Mouse (Mus musculus) CH12.LX (cell line): ENCODE measurements around the gene Cfap70. TPM values are rescaled to one million over a fixed set of nuclear protein-coding genes. Genes with fewer than 3 reads are reported as not detected.

Experiments
- DNase-seq: peaks from one replicate; pipeline ENCODE4 v3.0.0-alpha.2; 2013; ENCODE audit errors: extremely low read depth
- H3K27ac ChIP-seq: 2 replicates; pipeline ENCODE4 v1.5.1; 2012; ENCODE audit warnings: low read depth, mild to moderate bottlenecking, control low read depth, moderate library complexity; ENCODE audit not compliant: insufficient read depth
- H3K27me3 ChIP-seq: replicated peaks from 2 replicates; pipeline ENCODE3; 2012; ENCODE audit warnings: inconsistent platforms
- H3K36me3 ChIP-seq, 2 experiments: replicated peaks in 1 of 2; 2 replicates each; pipeline versions ENCODE3 to v1.6.1; 2012; ENCODE audit warnings: inconsistent platforms in 1 of 2, low read length in 1 of 2, mild to moderate bottlenecking in 1 of 2, mixed read lengths in 1 of 2, moderate library complexity in 1 of 2; ENCODE audit not compliant: control insufficient read depth in 1 of 2, insufficient read depth in 1 of 2
- H3K4me1 ChIP-seq, 2 experiments: 2 replicates each; pipeline ENCODE4 v1.6.1; 2012; ENCODE audit warnings: inconsistent platforms in 1 of 2, moderate library complexity in 1 of 2; ENCODE audit not compliant: insufficient read depth in 2 of 2, control insufficient read depth in 1 of 2
- H3K4me2 ChIP-seq: 2 replicates; pipeline ENCODE4 v1.6.1; 2012; ENCODE audit warnings: low read depth, mild to moderate bottlenecking, control low read depth; ENCODE audit not compliant: poor library complexity, insufficient read depth, severe bottlenecking
- H3K4me3 ChIP-seq, 3 experiments: fragments of 150-350 bp in 1 of 3; sonication (generic) in 1 of 3; replicated peaks in 1 of 3; 2 replicates each; pipeline versions ENCODE3 to v1.5.1; 2011 to 2012; ENCODE audit warnings: low read depth in 2 of 3, low read length in 2 of 3, mild to moderate bottlenecking in 2 of 3, moderate library complexity in 2 of 3, control low read depth in 1 of 3, improper control_type of control experiment in 1 of 3, inconsistent platforms in 1 of 3, mixed read lengths in 1 of 3; ENCODE audit not compliant: poor library complexity in 1 of 3
- H3K79me2 ChIP-seq: replicated peaks from 2 replicates; pipeline ENCODE4 v1.6.1; 2012; ENCODE audit warnings: mild to moderate bottlenecking, moderate library complexity; ENCODE audit not compliant: control insufficient read depth, poor library complexity, insufficient read depth, severe bottlenecking; ENCODE audit errors: extremely low read depth
- H3K9ac ChIP-seq: 2 replicates; pipeline ENCODE4 v1.6.1; 2012; ENCODE audit warnings: low read depth, mild to moderate bottlenecking, control low read depth, moderate library complexity; ENCODE audit not compliant: insufficient read depth
- H3K9me3 ChIP-seq: replicated peaks from 2 replicates; pipeline ENCODE3; 2012; ENCODE audit warnings: low read length, inconsistent platforms, mixed read lengths
- E2F4 ChIP-seq: IDR thresholded peaks from 2 replicates; pipeline ENCODE4 v1.6.1; 2011; ENCODE audit warnings: low read depth, low read length, improper control_type of control experiment; ENCODE audit not compliant: insufficient replicate concordance
- ELF1 ChIP-seq: IDR thresholded peaks from 2 replicates; pipeline ENCODE4 v1.6.1; 2014; ENCODE audit warnings: low read depth, mild to moderate bottlenecking, inconsistent platforms, low read length, improper control_type of control experiment
- EP300 ChIP-seq: IDR thresholded peaks from 2 replicates; pipeline ENCODE4 v1.6.1; 2011; ENCODE audit warnings: low read length, improper control_type of control experiment
- HCFC1 ChIP-seq: IDR thresholded peaks from 2 replicates; pipeline ENCODE4 v1.6.1; 2012; ENCODE audit warnings: low read depth, mild to moderate bottlenecking, inconsistent platforms, low read length, improper control_type of control experiment
- JUN ChIP-seq: IDR thresholded peaks from 2 replicates; pipeline ENCODE4 v1.6.1; 2011; ENCODE audit warnings: low read depth, mild to moderate bottlenecking, low read length, improper control_type of control experiment, moderate library complexity; ENCODE audit not compliant: insufficient read depth
- MAX ChIP-seq: IDR thresholded peaks from 2 replicates; pipeline ENCODE4 v1.6.1; 2011; ENCODE audit warnings: low read length, improper control_type of control experiment
- MXI1 ChIP-seq: IDR thresholded peaks from 2 replicates; pipeline ENCODE4 v1.6.1; 2011; ENCODE audit warnings: mild to moderate bottlenecking, low read depth, low read length, improper control_type of control experiment
- MYC ChIP-seq: IDR thresholded peaks from 2 replicates; pipeline ENCODE4 v1.6.1; 2011; ENCODE audit warnings: low read depth, mild to moderate bottlenecking, improper control_type of control experiment, low read length
- PAX5 ChIP-seq: IDR thresholded peaks from 2 replicates; pipeline ENCODE4 v1.6.1; 2012; ENCODE audit warnings: low read length, inconsistent platforms, mixed read lengths
- POLR2A ChIP-seq: IDR thresholded peaks from 2 replicates; pipeline ENCODE4 v1.6.1; 2011; ENCODE audit warnings: low read depth, mild to moderate bottlenecking, improper control_type of control experiment, low read length
- POLR2AphosphoS2 ChIP-seq: IDR thresholded peaks from 2 replicates; pipeline ENCODE4 v1.6.1; 2011; ENCODE audit warnings: low read depth, low read length, improper control_type of control experiment
- RAD21 ChIP-seq: IDR thresholded peaks from 2 replicates; pipeline ENCODE4 v1.6.1; 2011; ENCODE audit warnings: low read depth, mild to moderate bottlenecking, low read length, improper control_type of control experiment, moderate library complexity
- SIN3A ChIP-seq: IDR thresholded peaks from 2 replicates; pipeline ENCODE4 v1.6.1; 2012; ENCODE audit warnings: low read length, improper control_type of control experiment, inconsistent platforms
- TBP ChIP-seq: conservative IDR thresholded peaks from 2 replicates; pipeline ENCODE4 v1.6.1; 2011; ENCODE audit warnings: low read depth, low read length, improper control_type of control experiment
- TCF12 ChIP-seq: IDR thresholded peaks from 2 replicates; pipeline ENCODE4 v1.6.1; 2014; ENCODE audit warnings: low read depth, mild to moderate bottlenecking, inconsistent platforms, low read length, improper control_type of control experiment
- USF2 ChIP-seq: conservative IDR thresholded peaks from 2 replicates; pipeline ENCODE4 v1.6.1; 2011; ENCODE audit warnings: low read depth, low read length, improper control_type of control experiment
- ZMIZ1 ChIP-seq: IDR thresholded peaks from 2 replicates; pipeline ENCODE4 v1.6.1; 2012; ENCODE audit warnings: low read depth, mild to moderate bottlenecking, inconsistent platforms, low read length, improper control_type of control experiment
- ZNF384 ChIP-seq: IDR thresholded peaks from 2 replicates; pipeline ENCODE4 v1.6.1; 2012; ENCODE audit warnings: low read depth, low read length, improper control_type of control experiment, inconsistent platforms
- dilution Hi-C: fragments of 300-500 bp; cut with MboI; formaldehyde crosslinking; loops from 2 replicates; pipeline ENCODE4 v1.14.3; 2020; ENCODE audit warnings: low sequenced_read_pairs; ENCODE audit not compliant: extremely low pct_unique_long_range_greater_than_20kb, extremely low pct_ligation_motif_present
- in situ Hi-C: fragments of 300-500 bp; cut with MboI; formaldehyde crosslinking; loops from 3 replicates; pipeline ENCODE4 v1.14.3; 2019; ENCODE audit warnings: low sequenced_read_pairs, low pct_ligation_motif_present, low pct_unique_long_range_greater_than_20kb, mixed read lengths
- polyA plus RNA-seq: library from polyadenylated mRNA; unstranded; fragments of >175 nt; gene quantifications from 2 replicates; pipeline ENCODE4 v1.2.1, GENCODE M21; 2012; ENCODE audit warnings: low read depth; ENCODE audit not compliant: insufficient read length
- total RNA-seq, 2 experiments: library from RNA; depleted of rRNA; stranded (reverse); fragments of 300-350 nt in 1 of 2; fragments of >200 nt in 1 of 2; gene quantifications; 2 replicates each; pipeline ENCODE4 v1.2.3; 2012 to 2014

Gene Cfap70
- total and polyA plus RNA-seq, 3 experiments: 0.04 to 0.36 TPM; not detected in 1

- Histone ChIP-seq H3K27ac (no peak overlapping the region), H3K4me1 (peaks cover 0 to 11% of the 10 kb centered on the region in 2 experiments; a peak in 2 of 4 replicates), H3K27me3 (no peaks in the 10 kb centered on the region), H3K9me3 (peaks cover 3% of the 10 kb centered on the region), H3K4me2 (no peak overlapping the region), H3K79me2 (no peaks in the 10 kb centered on the region), H3K4me3 (no peak overlapping the region), H3K9ac (no peak overlapping the region), H3K36me3 (no peaks in the 10 kb centered on the region)
- no peak for DNase-seq
- TF ChIP-seq MAX: no peak
- TF ChIP-seq ZNF384: no peak
- TF ChIP-seq SIN3A: no peak
- TF ChIP-seq USF2: no peak
- in situ Hi-C loops (no loop called here), dilution Hi-C loops (no loop called here)
Measured at GRCm38 (mm10) chr14:20447209-20447608, 4.8 kb downstream of the Cfap70 start.

DNA sequence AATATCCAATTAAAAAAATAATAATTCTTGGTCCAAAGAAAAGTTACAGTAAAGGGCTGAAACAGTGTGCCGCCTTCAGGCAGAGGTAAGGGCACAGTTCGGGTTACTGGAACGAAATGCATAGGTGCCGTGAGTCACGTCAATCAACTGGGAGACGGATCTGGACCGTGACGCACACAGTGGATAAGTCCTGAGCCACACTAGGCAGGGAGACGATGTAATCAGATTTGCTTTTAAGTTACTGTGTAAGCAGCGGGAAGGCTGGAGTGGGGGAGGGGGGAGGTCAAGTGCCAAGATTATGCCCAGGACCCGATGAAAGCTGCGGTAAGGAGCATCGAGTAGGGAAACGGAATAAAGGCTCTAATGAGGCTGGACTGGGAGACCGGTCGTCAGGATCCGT is 9.8 kb downstream of the Cfap70 start:
- Histone ChIP-seq H3K4me2 (no peak overlapping the region), H3K27ac (no peak overlapping the region), H3K9ac (no peak overlapping the region), H3K4me1 (peaks cover 0 to 2% of the 10 kb centered on the region in 2 experiments; a peak in 2 of 4 replicates), H3K4me3 (no peak overlapping the region), H3K79me2 (no peaks in the 10 kb centered on the region), H3K9me3 (peaks cover 3% of the 10 kb centered on the region), H3K27me3 (no peaks in the 10 kb centered on the region), H3K36me3 (no peaks in the 10 kb centered on the region)
- dilution Hi-C loops: no loop called here
- DNase-seq: no peak
- in situ Hi-C loops: no loop called here
- TF ChIP-seq TCF12: no peak
- no peak for TF ChIP-seq SIN3A
- TF ChIP-seq TBP: no peak
- no peak for TF ChIP-seq EP300
- no peak for TF ChIP-seq JUN
- TF ChIP-seq USF2: no peak
- TF ChIP-seq HCFC1: no peak
- no peak for TF ChIP-seq E2F4
- no peak for TF ChIP-seq MYC
- TF ChIP-seq PAX5: no peak
- TF ChIP-seq ZNF384: no peak
- TF ChIP-seq ZMIZ1: no peak
- no peak for TF ChIP-seq MAX
- TF ChIP-seq RAD21: no peak
- no peak for TF ChIP-seq POLR2AphosphoS2
- no peak for TF ChIP-seq ELF1
- TF ChIP-seq MXI1: no peak
- no peak for TF ChIP-seq POLR2A
